Mouse (Mus musculus): ENCODE measurements around the gene Hivep3.

DNA sequence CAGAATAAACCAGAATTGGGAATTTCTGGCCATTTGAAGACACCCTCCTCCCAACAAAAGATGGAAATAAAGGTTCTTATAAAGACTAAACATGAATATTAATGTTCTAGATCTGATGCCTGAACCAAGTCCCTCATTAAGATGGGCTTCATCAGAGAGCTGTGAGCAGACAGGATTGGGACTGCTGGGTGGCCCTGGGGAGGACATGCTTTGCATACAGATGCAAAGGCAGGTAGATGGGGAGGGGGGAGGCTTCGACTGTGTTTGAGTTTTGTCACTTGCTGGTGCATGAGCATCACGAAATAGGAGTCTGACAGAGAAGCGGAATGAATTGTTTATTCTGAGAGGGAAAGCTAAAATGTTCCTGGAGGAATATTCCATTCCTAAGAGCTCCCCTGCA is 12.1 kb upstream of the Hivep3 start:
- no peak for TF ChIP-seq CTCF (IDR thresholded peaks at IDR 0.05; ENCODE audit: control insufficient read depth, insufficient read depth, insufficient replicate concordance, low read depth, low read length)
- no peak for TF ChIP-seq POLR2A (IDR thresholded peaks at IDR 0.05; ENCODE audit: control insufficient read depth, low read depth, low read length)
